Mouse (Mus musculus) small intestine, adult 2 months (tissue): Measurements from ENCODE around the gene Zfp36l1.

ENCODE experiments used
- CTCF ChIP-seq: fragments of 200-500 bp; IDR thresholded peaks from 2 replicates; pipeline ENCODE4 v1.5.1; 2012; ENCODE audit warnings: low read depth, mild to moderate bottlenecking, control low read depth, inconsistent platforms, low read length, moderate library complexity, mixed read lengths; ENCODE audit not compliant: insufficient replicate concordance, insufficient read length; ENCODE audit errors: extremely low read depth
- POLR2A ChIP-seq: fragments of 200-500 bp; IDR thresholded peaks from 2 replicates; pipeline ENCODE4 v1.6.1; 2012; ENCODE audit warnings: low read depth, mild to moderate bottlenecking, control low read depth, inconsistent platforms, low read length, moderate library complexity

DNA sequence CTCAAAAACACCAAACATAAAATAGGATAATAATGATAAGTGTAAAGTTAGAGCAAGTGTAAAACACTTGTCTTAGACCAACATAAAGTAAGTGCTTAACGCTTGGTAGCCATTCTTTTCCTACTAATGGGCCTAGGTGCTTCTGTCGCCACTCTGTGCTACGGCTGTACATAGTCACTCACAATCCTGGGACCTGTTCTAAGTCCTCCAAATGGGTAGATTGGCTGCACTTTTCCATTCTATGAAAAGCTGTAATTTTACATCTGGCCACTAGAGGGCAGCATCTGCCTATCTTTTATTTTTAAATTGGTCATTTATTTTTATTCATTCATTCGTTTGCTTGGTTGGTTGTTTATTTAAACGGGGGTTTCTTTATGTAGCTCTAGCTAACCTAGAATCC is 44.9 kb upstream of the Zfp36l1 start:
- TF ChIP-seq CTCF (no peak), POLR2A (no peak)
